Mouse (Mus musculus) spleen, adult 2 months (tissue): ENCODE data around the gene Akap6.

Experiments used
- CTCF ChIP-seq: fragments of 200-500 bp; IDR thresholded peaks from 2 replicates; pipeline ENCODE4 v1.5.1; 2011; ENCODE audit warnings: mild to moderate bottlenecking, inconsistent platforms; ENCODE audit not compliant: insufficient read depth, insufficient read length, insufficient replicate concordance; ENCODE audit errors: extremely low read depth
- POLR2A ChIP-seq: fragments of 200-500 bp; IDR thresholded peaks from 2 replicates; pipeline ENCODE4 v1.6.1; 2011; ENCODE audit warnings: low read depth, low read length, inconsistent platforms

DNA sequence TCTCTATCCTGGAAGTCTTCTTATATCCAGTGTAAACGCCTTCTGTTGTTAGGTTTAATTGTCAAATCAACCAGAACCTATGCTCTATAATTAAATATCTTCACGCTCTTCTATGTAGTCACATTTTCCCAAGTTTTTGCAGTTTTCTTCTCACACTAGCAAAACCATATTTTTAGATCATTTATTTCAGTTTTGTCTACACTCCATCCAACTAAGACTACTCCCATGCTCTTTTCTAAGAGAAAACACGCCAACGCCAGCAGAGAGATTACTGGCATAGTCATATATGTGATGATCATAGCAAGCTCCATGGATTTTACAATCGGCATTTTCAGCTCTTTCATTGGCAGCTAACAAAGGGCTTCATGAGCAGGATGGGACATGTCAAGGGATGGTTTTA, 341.5 kb downstream of the Akap6 start:
- TF ChIP-seq CTCF = no peak
- no peak for TF ChIP-seq POLR2A
